Comparison of ENCODE assay signal across 7 mouse cellular contexts in the genomic region with DNA sequence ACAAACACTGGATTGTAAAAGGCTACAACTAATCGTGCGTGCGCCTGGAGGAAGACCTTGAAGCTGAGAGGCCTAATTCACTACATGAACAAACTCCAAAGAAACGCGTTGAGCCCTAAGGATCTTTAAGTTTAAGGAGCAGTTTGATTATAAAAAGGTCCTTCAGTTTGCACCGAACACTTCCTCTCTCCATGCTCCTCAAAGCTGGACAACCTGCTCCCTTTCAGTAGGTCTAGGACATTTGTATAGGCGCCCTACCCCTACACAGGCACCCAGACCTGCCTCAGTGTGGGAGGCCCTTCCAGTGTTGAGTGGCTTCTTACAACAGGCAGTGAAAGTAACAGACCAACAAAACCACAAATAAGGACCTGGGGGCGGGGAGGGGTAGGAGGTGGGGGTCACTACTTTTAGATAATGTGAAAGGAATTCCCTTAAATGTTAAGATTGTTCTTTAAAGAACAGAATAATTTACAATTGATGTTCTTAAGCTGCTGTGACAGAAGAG. TPM values are rescaled to one million over a fixed set of nuclear protein-coding genes. Genes with fewer than 3 reads are reported as not detected.
A peak's percentile ranks its signal among the peaks of the same experiment; 100 is the strongest.
DNase-seq lines count a peak whose midpoint lies in the region; ATAC-seq lines count a peak whose summit lies in the region.

No protein-coding gene starts in this region.

- peak overlapping the region; percentile 9; the same call in 1 of the 2 replicates for H3K9ac ChIP-seq in liver, embryonic 11.5 days (ENCODE audit: low read depth, low read length)
- peak overlapping the region; percentile 42; the same call in 1 of the 2 replicates for H3K9ac ChIP-seq in embryonic facial prominence, embryonic 15.5 days
- peak overlapping the region; percentile 73 for H3K9ac ChIP-seq in limb, embryonic 13.5 days
- peak overlapping the region; percentile 19; the same call in 1 of the 2 replicates for H3K9ac ChIP-seq in stomach, embryonic 14.5 days (replicated peaks; ENCODE audit: low read depth, low read length)

- no peak overlapping the region for H3K27ac ChIP-seq in liver, embryonic 11.5 days (ENCODE audit: low read depth, low read length)
- no peak overlapping the region for H3K27ac ChIP-seq in embryonic facial prominence, embryonic 15.5 days (replicated peaks)
- H3K27ac ChIP-seq in limb, embryonic 13.5 days, result no peak overlapping the region
- H3K27ac ChIP-seq in stomach, embryonic 14.5 days (ENCODE audit: low read length), result peak overlapping the region; percentile 49; the same call in 1 of the 2 replicates

- ATAC-seq in liver, embryonic 11.5 days (replicated peaks; ENCODE audit: low FRiP score), result no peak
- no peak for ATAC-seq in embryonic facial prominence, embryonic 15.5 days (ENCODE audit: insufficient number of reproducible peaks, low FRiP score, low TSS enrichment, low read depth)
- ATAC-seq in limb, embryonic 13.5 days (ENCODE audit: low FRiP score, low read depth), result no peak
- ATAC-seq in stomach, embryonic 14.5 days (ENCODE audit: insufficient number of reproducible peaks, insufficient read depth, low FRiP score, low read depth), result no peak

- no peaks in the 10 kb centered on the region for H3K9me3 ChIP-seq in liver, embryonic 11.5 days (ENCODE audit: control insufficient read depth, low read length)
- no peaks in the 10 kb centered on the region for H3K9me3 ChIP-seq in embryonic facial prominence, embryonic 15.5 days (replicated peaks)
- no peaks in the 10 kb centered on the region for H3K9me3 ChIP-seq in limb, embryonic 13.5 days
- no peaks in the 10 kb centered on the region for H3K9me3 ChIP-seq in stomach, embryonic 14.5 days (ENCODE audit: control insufficient read depth, low read depth, low read length)

- H3K36me3 ChIP-seq in liver, embryonic 11.5 days (ENCODE audit: control insufficient read depth, insufficient read depth, low read length), result no peaks in the 10 kb centered on the region
- no peaks in the 10 kb centered on the region for H3K36me3 ChIP-seq in embryonic facial prominence, embryonic 15.5 days
- H3K36me3 ChIP-seq in limb, embryonic 13.5 days, result no peaks in the 10 kb centered on the region
- H3K36me3 ChIP-seq in stomach, embryonic 14.5 days (ENCODE audit: control insufficient read depth, insufficient read depth, low read length), result no peaks in the 10 kb centered on the region

- H3K4me3 ChIP-seq in liver, embryonic 11.5 days (ENCODE audit: low read depth, low read length), result peak overlapping the region; percentile 63
- H3K4me3 ChIP-seq in embryonic facial prominence, embryonic 15.5 days (replicated peaks), result peak overlapping the region; percentile 55
- peak overlapping the region; percentile 57 for H3K4me3 ChIP-seq in limb, embryonic 13.5 days
- peak overlapping the region; percentile 42 for H3K4me3 ChIP-seq in stomach, embryonic 14.5 days (ENCODE audit: low read depth, low read length)

- no peak for DNase-seq in liver, embryonic 11.5 days (ENCODE audit: low spot score)
- DNase-seq in liver, result no peak
- DNase-seq in brain, adult 2 months (ENCODE audit: low read depth, low spot score), result peak; percentile 27
- DNase-seq in lung, postnatal 4 days, result no peak

- H3K4me1 ChIP-seq in liver, embryonic 11.5 days (replicated peaks; ENCODE audit: control insufficient read depth, insufficient read depth, low read length), result peaks cover 2% of the 10 kb centered on the region; the same call in 1 of the 2 replicates
- H3K4me1 ChIP-seq in embryonic facial prominence, embryonic 15.5 days, result peaks cover 6% of the 10 kb centered on the region; the same call in 1 of the 2 replicates
- peaks cover 8% of the 10 kb centered on the region for H3K4me1 ChIP-seq in limb, embryonic 13.5 days
- H3K4me1 ChIP-seq in stomach, embryonic 14.5 days (ENCODE audit: control insufficient read depth, insufficient read depth, low read length), result peaks cover 3% of the 10 kb centered on the region; the same call in 1 of the 2 replicates

- WGBS in liver, embryonic 11.5 days, result 80% methylated on average over 8 of the region's 8 CpGs
- 75% methylated on average over 8 of the region's 8 CpGs for WGBS in embryonic facial prominence, embryonic 15.5 days
- 73% methylated on average over 8 of the region's 8 CpGs for WGBS in limb, embryonic 13.5 days
- 72% methylated on average over 8 of the region's 8 CpGs for WGBS in stomach, embryonic 14.5 days

- peak overlapping the region; percentile 72 for H3K4me2 ChIP-seq in liver, embryonic 11.5 days
- peak overlapping the region; percentile 48 for H3K4me2 ChIP-seq in embryonic facial prominence, embryonic 15.5 days (replicated peaks)
- H3K4me2 ChIP-seq in limb, embryonic 13.5 days (replicated peaks), result peak overlapping the region; percentile 62
- H3K4me2 ChIP-seq in stomach, embryonic 14.5 days (replicated peaks; ENCODE audit: low read depth, low read length), result peak overlapping the region; percentile 51

- H3K27me3 ChIP-seq in liver, embryonic 11.5 days (replicated peaks; ENCODE audit: control insufficient read depth, insufficient read depth, low read length), result no peaks in the 10 kb centered on the region
- no peaks in the 10 kb centered on the region for H3K27me3 ChIP-seq in embryonic facial prominence, embryonic 15.5 days
- no peaks in the 10 kb centered on the region for H3K27me3 ChIP-seq in limb, embryonic 13.5 days
- no peaks in the 10 kb centered on the region for H3K27me3 ChIP-seq in stomach, embryonic 14.5 days (ENCODE audit: control insufficient read depth, insufficient read depth, low read length)

RNA-seq across cellular contexts. Expression of a gene that starts 0.7 kb away (rescaled TPM):
- 1.5 and 1.8 TPM in 2 replicates for polyA plus RNA-seq in liver, embryonic 11.5 days (2014; fragmentation: Nextera tagmentation; extraction: Ambion mirVana)
- polyA plus RNA-seq in embryonic facial prominence, embryonic 15.5 days (2015; fragmentation: Nextera tagmentation; extraction: Ambion mirVana), result 3.0 and 3.2 TPM in 2 replicates
- polyA plus RNA-seq in limb, embryonic 13.5 days (2015; fragmentation: Nextera tagmentation; extraction: Ambion mirVana), result 3.3 and 3.5 TPM in 2 replicates
- polyA plus RNA-seq in stomach, embryonic 14.5 days (2014; fragmentation: Nextera tagmentation; extraction: Ambion mirVana), result 4.3 and 5.2 TPM in 2 replicates

Comparison
In these comparisons a context has a peak if more than half of its experiments do, and no peak if none do; other contexts are left out.
1. H3K9ac ChIP-seq: peak in every context shown above with its lines; median percentile 73 in limb, embryonic 13.5 days; 42 in embryonic facial prominence, embryonic 15.5 days; 19 in stomach, embryonic 14.5 days; 9 in liver, embryonic 11.5 days.